Mouse (Mus musculus): ENCODE measurements at regions not wholly inside any gene's neighbourhood (a gene's known extent, or its start where the extent isn't known, plus 50 kb on each side); places are given as distances from the start of the nearest gene placed in this dataset.

DNA sequence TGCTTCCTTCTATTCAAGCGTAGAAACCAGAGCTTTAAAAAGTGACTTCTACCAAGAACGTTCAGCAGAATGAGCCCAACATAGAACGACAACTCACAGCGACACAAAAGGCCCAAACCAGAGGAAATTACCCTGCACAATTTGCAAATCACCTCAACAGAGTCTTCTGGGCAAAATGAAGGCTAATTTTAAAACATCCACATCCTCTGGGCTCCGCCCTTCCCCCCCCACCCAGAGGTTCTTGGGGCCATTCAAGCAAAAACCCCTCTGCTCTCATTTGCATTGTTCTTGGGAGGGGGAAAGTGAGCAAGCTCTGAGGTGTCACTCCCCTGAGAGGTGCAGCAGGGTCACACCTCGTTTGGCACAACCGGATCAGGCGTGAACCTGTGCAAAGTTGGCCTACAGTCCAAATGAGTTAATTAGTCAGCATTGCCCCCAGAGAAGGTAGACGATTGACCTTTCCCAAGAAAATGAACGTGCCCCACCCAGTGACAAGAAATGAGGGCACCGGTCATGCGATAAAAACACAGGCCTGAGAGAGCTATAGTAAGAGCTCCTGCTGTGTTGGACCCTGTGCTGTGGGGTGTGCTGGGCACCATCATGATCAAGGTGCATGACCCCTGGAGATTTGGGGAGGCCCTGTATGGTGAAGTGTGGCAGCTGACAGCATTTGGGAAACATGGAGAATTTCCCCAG is 62.7 kb upstream of the Lmo2 start:
- TF ChIP-seq CTCF (IDR thresholded peaks at IDR 0.05; ENCODE audit: borderline replicate concordance, control insufficient read depth, extremely low read depth, insufficient read depth, low read length, poor library complexity): no peak
- no peak for TF ChIP-seq POLR2A (IDR thresholded peaks at IDR 0.05; ENCODE audit: control insufficient read depth, extremely low read depth, insufficient read depth, low read length, poor library complexity)
